31 mouse cellular contexts compared by ENCODE assay signal in the genomic region with DNA sequence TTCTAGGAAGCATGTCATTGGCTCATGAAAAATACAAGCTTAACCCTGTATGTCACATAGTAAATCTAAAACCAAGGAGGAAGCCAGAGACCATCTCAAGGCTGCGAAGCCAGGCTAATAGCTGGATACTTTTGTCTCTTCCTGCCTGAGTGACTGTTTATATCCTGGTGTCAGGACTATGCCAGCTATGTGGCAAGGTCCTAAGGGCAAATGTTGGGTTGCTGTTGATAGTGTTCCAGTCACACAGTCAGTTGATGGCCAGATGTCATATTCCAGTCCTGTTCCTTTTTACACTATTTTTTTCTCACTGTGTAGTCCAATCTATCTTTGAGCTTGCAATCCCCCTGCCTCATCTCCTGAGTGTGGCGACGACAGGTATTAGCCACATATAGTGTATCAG. TPM values are rescaled to one million over a fixed set of nuclear protein-coding genes. Genes with fewer than 3 reads are reported as not detected.
DNase-seq lines count a peak whose midpoint lies in the region; ATAC-seq and TF ChIP-seq lines count a peak whose summit lies in the region.
"Had no signal": no experiment of that assay in that cellular context is flagged by ENCODE, and none has a peak within 500 bp of the region (broad histone marks: within the 10 kb centered on the region; RNA-seq: fewer than 3 reads in every experiment).

No protein-coding gene starts in this region.

- no peaks in the 10 kb centered on the region for H3K9me3 ChIP-seq in midbrain, embryonic 11.5 days (ENCODE audit: control insufficient read depth, low read length)
- no peaks in the 10 kb centered on the region for H3K9me3 ChIP-seq in midbrain, embryonic 14.5 days (ENCODE audit: control insufficient read depth, low read length)
- H3K9me3 ChIP-seq: embryonic facial prominence, embryonic 13.5 days; embryonic facial prominence, embryonic 15.5 days; forebrain, embryonic 10.5 days; forebrain, embryonic 12.5 days; G1E had no signal

- H3K4me2 ChIP-seq in midbrain, embryonic 11.5 days: no peak overlapping the region
- no peak overlapping the region for H3K4me2 ChIP-seq in midbrain, embryonic 14.5 days (ENCODE audit: low read length)
- H3K4me2 ChIP-seq: embryonic facial prominence, embryonic 13.5 days; embryonic facial prominence, embryonic 15.5 days; forebrain, embryonic 12.5 days had no signal

- whole genome bisulfite sequencing in midbrain, embryonic 11.5 days: 90% methylated on average over 3 of the region's 3 CpGs
- WGBS in midbrain, embryonic 14.5 days: 97% methylated on average over 3 of the region's 3 CpGs

- H3K4me1 ChIP-seq in midbrain, embryonic 11.5 days (ENCODE audit: control insufficient read depth, insufficient read depth, low read length): no peaks in the 10 kb centered on the region
- no peaks in the 10 kb centered on the region for H3K4me1 ChIP-seq in midbrain, embryonic 14.5 days (ENCODE audit: control insufficient read depth, insufficient read depth, low read length)
- H3K4me1 ChIP-seq: embryonic facial prominence, embryonic 13.5 days; embryonic facial prominence, embryonic 15.5 days; forebrain, embryonic 10.5 days; forebrain, embryonic 12.5 days had no signal

- no peak for ATAC-seq in midbrain, embryonic 11.5 days (ENCODE audit: low FRiP score)
- no peak for ATAC-seq in midbrain, embryonic 14.5 days (ENCODE audit: low FRiP score, low TSS enrichment)
- ATAC-seq: activated CD4-positive, CD25-positive, alpha-beta regulatory T cell, adult 4 months; CD4-positive, CD25-positive, alpha-beta regulatory T cell, adult 4 months; forebrain, embryonic 14.5 days; forebrain, embryonic 16.5 days; Patski had no signal

- TF ChIP-seq CTCF in left cerebral cortex, adult 2 months (IDR thresholded peaks at IDR 0.05): no peak

- H3K36me3 ChIP-seq in midbrain, embryonic 11.5 days (ENCODE audit: control insufficient read depth, insufficient read depth, low read length): peaks cover 21% of the 10 kb centered on the region
- peaks cover 80% of the 10 kb centered on the region for H3K36me3 ChIP-seq in midbrain, embryonic 14.5 days (ENCODE audit: control insufficient read depth, insufficient read depth, low read length)

- DNase-seq in heart, adult 11 months: peak; percentile 52
- DNase-seq in heart, postnatal 10 days: no peak
- no peak for DNase-seq in left cerebral cortex, adult 2 months (ENCODE audit: extremely low spot score in 1 of 2, low spot score in 2 of 2)
- no peak for DNase-seq in left cerebral cortex, postnatal 4 days
- peak; percentile 57 for DNase-seq in midbrain, embryonic 11.5 days (ENCODE audit: low spot score, missing footprints)
- DNase-seq in midbrain, embryonic 14.5 days: no peak
- DNase-seq: adrenal gland, adult 8-10 months; adrenal gland, postnatal 14 days; adrenal gland, postnatal 36 days; B cell, adult 2 months; cerebellum, adult 11-12 months; cerebellum, adult 2 months; cerebellum, adult 9-10 months; cerebellum, postnatal 14 days; cerebellum, postnatal 36 days; embryo, embryonic 11 days had no signal

- no peak overlapping the region for H3K9ac ChIP-seq in midbrain, embryonic 11.5 days (ENCODE audit: low read length)
- no peak overlapping the region for H3K9ac ChIP-seq in midbrain, embryonic 14.5 days (replicated peaks; ENCODE audit: low read length)
- H3K9ac ChIP-seq: embryonic facial prominence, embryonic 13.5 days; embryonic facial prominence, embryonic 15.5 days; forebrain, embryonic 12.5 days had no signal

- H3K27me3 ChIP-seq in midbrain, embryonic 11.5 days (ENCODE audit: control insufficient read depth, insufficient read depth, low read length): no peaks in the 10 kb centered on the region
- no peaks in the 10 kb centered on the region for H3K27me3 ChIP-seq in midbrain, embryonic 14.5 days (ENCODE audit: control insufficient read depth, insufficient read depth, low read length)
- H3K27me3 ChIP-seq: CH12.LX; embryonic facial prominence, embryonic 13.5 days; embryonic facial prominence, embryonic 15.5 days; forebrain, embryonic 12.5 days; Patski had no signal

- intact Hi-C loops in heart, postnatal 10 days (cut with DNase I): no loop called here
- intact Hi-C loops in left cerebral cortex, adult 2 months (cut with DNase I): no loop called here
- intact Hi-C loops in left cerebral cortex, postnatal 4 days (cut with DNase I): no loop called here

- peak overlapping the region; percentile 42; the same call in 1 of the 2 replicates for H3K27ac ChIP-seq in left cerebral cortex, adult 2 months
- no peak overlapping the region for H3K27ac ChIP-seq in midbrain, embryonic 11.5 days (ENCODE audit: low read depth, low read length)
- H3K27ac ChIP-seq in midbrain, embryonic 14.5 days (replicated peaks; ENCODE audit: low read depth, low read length): no peak overlapping the region
- H3K27ac ChIP-seq: embryonic facial prominence, embryonic 13.5 days; embryonic facial prominence, embryonic 15.5 days; forebrain, embryonic 10.5 days; forebrain, embryonic 12.5 days had no signal

- no peak overlapping the region for H3K4me3 ChIP-seq in left cerebral cortex, adult 2 months
- H3K4me3 ChIP-seq in midbrain, embryonic 11.5 days (ENCODE audit: low read depth, low read length): no peak overlapping the region
- no peak overlapping the region for H3K4me3 ChIP-seq in midbrain, embryonic 14.5 days (replicated peaks; ENCODE audit: low read depth, low read length)
- H3K4me3 ChIP-seq: embryonic facial prominence, embryonic 13.5 days; embryonic facial prominence, embryonic 15.5 days; erythroblast, embryonic 14.5 days; forebrain, embryonic 10.5 days; forebrain, embryonic 12.5 days had no signal

RNA-seq across cellular contexts. Expression of gene Cdk11b, which starts 11.4 kb away (rescaled TPM):
- total RNA-seq in heart, postnatal 10 days (2021): 10 to 100 TPM; 28.5 to 30.1 TPM
- total RNA-seq in left cerebral cortex, adult 2 months (2021): 10 to 100 TPM; 46.8 to 56.0 TPM
- total RNA-seq in left cerebral cortex, postnatal 4 days (2021): 10 to 100 TPM; 55.5 to 60.6 TPM
- 72.9 and 83.6 TPM in 2 replicates for polyA plus RNA-seq in midbrain, embryonic 11.5 days (2014; fragmentation: Nextera tagmentation; extraction: Ambion mirVana)
- 49.4 and 49.9 TPM in 2 replicates for polyA plus RNA-seq in midbrain, embryonic 14.5 days (2014; fragmentation: Nextera tagmentation; extraction: Ambion mirVana)

RNA-seq across cellular contexts. Expression of gene Slc35e2, which starts 12.0 kb away (rescaled TPM):
- 10 to 100 TPM; 12.2 to 13.1 TPM for total RNA-seq in heart, postnatal 10 days (2021)
- total RNA-seq in left cerebral cortex, adult 2 months (2021): 10 to 100 TPM; 47.3 to 50.5 TPM
- total RNA-seq in left cerebral cortex, postnatal 4 days (2021): 10 to 100 TPM; 39.1 to 40.6 TPM
- polyA plus RNA-seq in midbrain, embryonic 11.5 days (2014; fragmentation: Nextera tagmentation; extraction: Ambion mirVana): 18.0 and 18.1 TPM in 2 replicates
- polyA plus RNA-seq in midbrain, embryonic 14.5 days (2014; fragmentation: Nextera tagmentation; extraction: Ambion mirVana): 15.6 and 19.9 TPM in 2 replicates

RNA-seq across cellular contexts. Expression of gene Gm10563, which starts 31.9 kb away (rescaled TPM):
- total RNA-seq in heart, postnatal 10 days (2021): not detected
- not detected for total RNA-seq in left cerebral cortex, adult 2 months (2021)
- total RNA-seq in left cerebral cortex, postnatal 4 days (2021): not detected
- polyA plus RNA-seq in midbrain, embryonic 11.5 days (2014; fragmentation: Nextera tagmentation; extraction: Ambion mirVana): not detected in 2 replicates
- not detected in 2 replicates for polyA plus RNA-seq in midbrain, embryonic 14.5 days (2014; fragmentation: Nextera tagmentation; extraction: Ambion mirVana)
- total RNA-seq: adrenal gland, adult 18-20 months; adrenal gland, adult 8-10 months; adrenal gland, postnatal 14 days; adrenal gland, postnatal 36 days; CH12.LX; common myeloid progenitor, adult 5-6 weeks; G1E had no signal
- polyA plus RNA-seq: activated CD4-positive, CD25-positive, alpha-beta regulatory T cell, adult 4 months; CD4-positive, CD25-positive, alpha-beta regulatory T cell, adult 4 months; cerebellum, adult 2 months; embryonic facial prominence, embryonic 11.5 days; embryonic facial prominence, embryonic 13.5 days; embryonic facial prominence, embryonic 15.5 days; erythroblast, embryonic 14.5 days; forebrain, embryonic 10.5 days; forebrain, embryonic 12.5 days; forebrain, embryonic 14.5 days; forebrain, embryonic 16.5 days; G1E; Patski had no signal

RNA-seq across cellular contexts. Expression of gene Mmp23, which starts 39.9 kb away (rescaled TPM):
- total RNA-seq in heart, postnatal 10 days (2021): 10 to 100 TPM; 24.9 to 25.9 TPM
- 1 to 10 TPM; 4.1 to 5.4 TPM for total RNA-seq in left cerebral cortex, adult 2 months (2021)
- 1 to 10 TPM; 3.9 to 4.8 TPM for total RNA-seq in left cerebral cortex, postnatal 4 days (2021)
- 2.5 and 4.1 TPM in 2 replicates for polyA plus RNA-seq in midbrain, embryonic 11.5 days (2014; fragmentation: Nextera tagmentation; extraction: Ambion mirVana)
- polyA plus RNA-seq in midbrain, embryonic 14.5 days (2014; fragmentation: Nextera tagmentation; extraction: Ambion mirVana): 2.5 and 3.9 TPM in 2 replicates
- polyA plus RNA-seq: activated CD4-positive, CD25-positive, alpha-beta regulatory T cell, adult 4 months; CD4-positive, CD25-positive, alpha-beta regulatory T cell, adult 4 months; erythroblast, embryonic 14.5 days had no signal

RNA-seq across cellular contexts. Expression of gene Nadk, which starts 51.1 kb away (rescaled TPM):
- 10 to 100 TPM; 34.8 to 42.4 TPM for total RNA-seq in heart, postnatal 10 days (2021)
- 10 to 100 TPM; 55.9 to 58.2 TPM for total RNA-seq in left cerebral cortex, adult 2 months (2021)
- 10 to 100 TPM; 58.8 to 59.5 TPM for total RNA-seq in left cerebral cortex, postnatal 4 days (2021)
- polyA plus RNA-seq in midbrain, embryonic 11.5 days (2014; fragmentation: Nextera tagmentation; extraction: Ambion mirVana): 98.3 and 99.8 TPM in 2 replicates
- polyA plus RNA-seq in midbrain, embryonic 14.5 days (2014; fragmentation: Nextera tagmentation; extraction: Ambion mirVana): 70.4 and 95.1 TPM in 2 replicates

Comparison
In these comparisons a context has a peak if more than half of its experiments do, and no peak if none do; other contexts are left out.
1. DNase-seq: peak in heart, adult 11 months (single experiment) and midbrain, embryonic 11.5 days (single experiment); none in heart, postnatal 10 days (0 of 2), left cerebral cortex, adult 2 months (0 of 2), left cerebral cortex, postnatal 4 days (single experiment) and midbrain, embryonic 14.5 days (single experiment).